Mouse (Mus musculus): ENCODE results near the gene Smg5.
"Not testable (repeated sequence)": the region's sequence is repeated elsewhere in the genome, so short reads cannot be mapped to it uniquely, and the experiment has no call there.

Gene Smg5

DNA sequence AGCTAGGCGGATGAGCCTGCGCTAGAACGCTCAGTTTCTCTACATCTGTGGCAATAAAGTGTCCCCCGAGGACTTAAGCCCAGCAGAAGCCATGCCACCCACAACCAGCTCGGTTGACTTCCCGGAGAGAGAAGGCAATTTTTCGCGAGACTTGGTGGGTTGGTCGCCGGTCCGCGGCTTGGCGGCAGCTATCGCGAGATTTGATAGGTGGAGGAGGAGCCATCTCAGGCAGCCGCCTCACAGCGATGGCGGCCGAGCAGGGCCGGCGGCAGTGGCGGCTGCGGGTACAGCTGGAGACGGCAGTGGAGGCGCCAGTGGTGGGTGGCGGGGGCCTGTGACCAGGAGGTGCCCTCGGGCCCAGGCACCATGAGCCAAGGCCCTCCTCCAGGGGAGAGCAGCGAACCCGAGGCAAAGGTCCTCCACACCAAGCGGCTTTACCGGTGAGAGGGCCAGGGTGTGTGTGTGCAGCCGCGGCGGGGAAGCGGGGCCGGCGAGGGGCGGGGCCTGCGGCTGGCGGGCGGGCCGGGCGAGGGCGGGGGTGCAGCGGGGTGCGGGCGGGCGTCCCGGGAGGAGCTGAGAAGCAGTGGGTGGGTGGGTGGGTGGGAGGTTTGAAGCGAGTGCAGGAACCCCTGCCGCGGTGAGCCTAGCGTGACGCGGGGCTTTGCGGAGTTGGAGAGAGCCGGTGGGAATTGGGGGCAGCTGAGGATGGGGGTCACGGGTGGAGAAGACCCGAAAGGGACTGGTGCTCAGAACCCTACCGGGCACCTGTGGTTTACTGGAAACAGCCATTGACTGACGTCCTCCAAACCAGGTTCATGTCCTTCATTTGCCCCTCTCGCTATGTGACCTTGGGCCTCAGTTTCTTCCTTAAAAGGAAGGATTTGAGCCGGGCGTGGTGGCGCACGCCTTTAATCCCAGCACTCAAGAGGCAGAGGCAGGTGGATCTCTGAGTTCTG is at the start of gene Smg5, which contains the start of gene Tmem79:
TSS of gene Smg5 (plus strand) at position 203 of the 956 bp plus-strand sequence.
TSS of gene Tmem79 (minus strand) at position 91 of the 956 bp plus-strand sequence.
- DNase-seq (ENCODE audit: low read depth, low spot score): peak; percentile 97

DNA sequence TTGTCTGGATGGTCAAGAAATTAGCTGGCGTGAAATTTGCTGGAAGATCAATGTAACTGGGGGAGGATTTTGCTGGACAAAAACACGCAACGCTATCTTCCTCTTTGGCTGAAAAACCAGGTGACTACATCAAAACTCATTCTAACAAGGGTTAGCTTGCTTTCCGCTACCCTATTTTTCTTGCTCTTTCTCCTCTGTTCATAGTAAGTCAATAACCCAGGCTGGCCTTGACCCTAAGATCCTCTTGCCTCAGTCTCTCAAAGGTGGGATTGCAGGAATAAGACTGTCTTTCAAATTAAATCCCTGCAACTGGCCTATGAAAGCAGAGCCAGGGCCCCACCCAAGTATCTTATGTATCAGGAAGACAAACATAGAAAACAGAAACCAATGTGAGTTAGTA is 49.0 kb upstream of the Smg5 start, which contains the start of gene Gm38392:
TSS of gene Gm38392 (minus strand) at position 101 of the 400 bp plus-strand sequence.
- no peak for DNase-seq (ENCODE audit: low read depth, low spot score)

DNA sequence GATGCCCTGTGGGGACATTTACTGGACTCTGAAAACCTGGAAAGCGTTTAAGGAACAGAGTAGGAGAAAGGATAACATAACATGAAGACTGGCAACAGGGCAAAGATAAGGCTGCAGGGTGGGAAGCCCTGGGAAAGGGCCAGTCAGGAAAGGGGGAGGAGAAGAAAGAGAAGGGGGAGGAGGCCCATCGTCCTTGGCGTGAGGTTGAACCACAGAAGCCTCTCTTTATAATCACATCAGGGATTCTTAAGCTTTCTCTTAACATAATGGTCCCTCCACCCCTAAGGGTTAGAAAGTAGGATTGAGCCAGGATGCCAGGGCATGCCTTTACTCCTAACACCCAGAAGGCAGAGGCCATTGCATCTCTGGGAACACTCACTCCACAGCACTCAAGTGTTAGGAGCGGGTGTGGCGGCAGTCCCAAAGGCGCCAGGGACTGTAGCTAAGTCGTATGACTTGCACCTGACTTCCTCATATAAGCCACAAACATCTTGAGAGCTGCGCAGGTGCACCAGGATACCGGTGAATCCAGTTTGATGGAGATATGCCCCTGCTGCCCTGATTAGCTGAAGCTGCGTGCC is 47.8 kb upstream of the Smg5 start:
- DNase-seq (ENCODE audit: low read depth, low spot score): not testable (repeated sequence)

DNA sequence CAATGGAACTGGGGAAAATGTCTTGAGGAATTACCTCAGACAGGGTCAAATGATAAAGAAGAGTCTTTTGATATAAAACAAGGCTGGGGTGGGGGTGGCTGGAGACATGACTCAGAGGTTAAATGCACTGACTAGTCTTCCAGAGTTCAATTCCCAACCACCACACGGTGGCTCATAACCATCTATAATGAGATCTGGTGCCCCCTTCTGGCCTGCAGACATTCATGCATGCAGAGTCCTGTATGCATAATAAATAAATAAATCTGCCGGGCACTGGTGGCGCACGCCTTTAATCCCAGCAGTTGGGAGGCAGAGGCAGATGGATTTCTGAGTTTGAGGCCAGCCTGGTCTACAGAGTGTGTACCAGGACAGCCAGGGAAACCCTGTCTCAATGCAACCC is 44.1 kb upstream of the Smg5 start:
- no peak for DNase-seq (ENCODE audit: low read depth, low spot score)

DNA sequence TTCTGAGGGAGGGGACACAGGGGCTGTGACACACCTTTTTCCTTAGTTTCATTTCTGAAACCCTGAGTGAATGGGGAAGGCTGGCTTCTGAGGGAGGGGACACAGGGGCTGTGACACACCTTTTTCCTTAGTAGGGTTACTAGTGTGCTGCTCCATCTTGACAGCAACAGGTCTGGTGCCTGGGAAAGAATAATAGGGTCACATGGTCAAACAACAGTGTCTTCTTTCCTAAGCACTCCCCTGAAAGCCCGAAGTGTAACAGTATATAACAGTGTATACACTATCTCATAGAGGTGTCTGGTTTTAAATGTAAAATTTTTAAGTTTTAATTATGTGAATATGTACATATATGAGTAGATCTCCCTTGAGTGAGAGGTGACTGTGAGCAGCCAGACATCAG is 40.8 kb upstream of the Smg5 start:
- not testable (repeated sequence) for DNase-seq (ENCODE audit: low read depth, low spot score)

DNA sequence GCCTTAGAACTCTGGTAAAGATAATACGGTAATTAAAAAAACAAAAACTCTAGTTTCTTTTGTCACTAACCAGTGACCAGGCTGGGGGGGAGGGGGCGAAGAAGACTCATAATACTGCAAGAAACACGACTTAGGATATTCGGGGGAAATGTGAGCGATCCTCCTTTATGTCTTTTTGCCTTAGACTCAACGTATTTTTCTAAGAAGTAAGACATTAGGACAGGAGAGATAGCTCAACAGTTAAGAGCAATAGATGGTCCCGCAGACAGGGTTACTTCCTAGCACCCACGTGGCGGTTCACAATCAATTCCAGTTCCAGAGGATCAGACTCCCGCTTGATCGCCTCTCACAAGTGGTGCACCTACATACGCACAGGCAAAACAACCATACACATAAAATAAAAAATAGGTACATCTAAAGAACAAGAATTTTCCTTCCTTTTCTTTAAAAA is 39.9 kb upstream of the Smg5 start:
- DNase-seq (ENCODE audit: low read depth, low spot score): no peak

DNA sequence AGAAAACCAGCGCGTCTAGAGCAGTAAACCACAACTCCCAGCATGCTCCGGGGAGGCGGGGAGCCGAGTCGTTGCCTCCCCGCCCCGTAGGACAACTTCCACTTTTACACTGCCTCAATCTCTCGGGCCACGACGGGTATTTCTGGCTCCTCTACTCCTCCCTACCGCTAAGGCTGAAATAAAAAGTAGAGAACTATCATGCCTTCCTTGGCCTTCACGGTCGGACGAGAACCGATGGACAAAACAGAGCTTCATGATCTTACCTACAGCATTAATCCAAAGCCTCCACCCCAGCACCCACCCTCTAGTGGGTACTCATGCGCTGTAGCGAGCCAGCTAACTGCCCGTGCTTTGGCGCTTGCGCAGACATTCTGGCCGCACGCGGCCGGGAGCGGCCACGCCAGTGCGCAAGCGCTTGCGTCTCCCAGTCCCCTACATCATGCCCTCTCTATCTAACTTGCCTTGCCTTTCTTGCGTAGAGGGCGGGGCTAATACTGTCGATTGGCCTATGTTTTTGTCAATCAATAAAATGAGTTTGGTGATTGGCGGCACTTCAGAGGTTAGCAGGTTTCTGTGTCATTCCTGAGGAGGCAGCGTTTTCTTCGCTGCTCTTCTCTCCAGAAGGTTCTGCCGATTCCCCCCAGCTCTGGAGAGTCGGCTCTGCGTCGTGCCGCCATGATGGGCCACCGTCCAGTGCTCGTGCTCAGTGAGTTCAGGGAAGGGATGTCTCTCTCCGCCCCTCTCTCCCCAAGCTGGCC is 39.3 kb upstream of the Smg5 start, which contains the start of the genes Tsacc and Cct3:
TSS of gene Tsacc (minus strand) at position 439 of the 758 bp plus-strand sequence.
TSS of gene Cct3 (plus strand) at position 556 of the 758 bp plus-strand sequence.
- DNase-seq (ENCODE audit: low read depth, low spot score): peak; percentile 99

DNA sequence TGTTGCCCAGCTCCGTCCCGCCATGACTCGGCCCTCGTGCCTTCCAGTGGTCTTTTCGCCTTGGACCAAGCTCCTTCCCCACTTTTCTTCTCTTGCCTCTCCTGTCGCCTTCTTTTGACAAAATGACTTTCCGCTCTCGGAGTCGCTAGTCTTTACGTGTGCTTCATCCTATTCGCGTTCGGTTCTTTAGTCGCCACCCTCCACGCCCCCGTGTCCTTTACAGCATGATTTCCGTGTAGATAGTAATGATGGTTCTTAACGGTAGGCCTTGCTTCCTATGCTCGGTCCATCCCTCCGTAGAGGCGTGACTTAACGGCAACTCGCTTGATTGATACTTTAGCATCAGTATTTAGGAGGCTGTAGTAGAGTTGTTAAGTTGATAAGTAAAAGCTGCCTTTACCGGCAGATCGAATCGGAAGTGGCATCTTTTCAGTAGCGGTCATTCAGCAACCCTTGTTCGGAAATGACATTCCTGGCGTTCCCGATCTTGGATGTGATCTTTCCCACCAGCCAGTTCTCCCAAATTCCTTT is 38.7 kb upstream of the Smg5 start:
- no peak for DNase-seq (ENCODE audit: low read depth, low spot score)

DNA sequence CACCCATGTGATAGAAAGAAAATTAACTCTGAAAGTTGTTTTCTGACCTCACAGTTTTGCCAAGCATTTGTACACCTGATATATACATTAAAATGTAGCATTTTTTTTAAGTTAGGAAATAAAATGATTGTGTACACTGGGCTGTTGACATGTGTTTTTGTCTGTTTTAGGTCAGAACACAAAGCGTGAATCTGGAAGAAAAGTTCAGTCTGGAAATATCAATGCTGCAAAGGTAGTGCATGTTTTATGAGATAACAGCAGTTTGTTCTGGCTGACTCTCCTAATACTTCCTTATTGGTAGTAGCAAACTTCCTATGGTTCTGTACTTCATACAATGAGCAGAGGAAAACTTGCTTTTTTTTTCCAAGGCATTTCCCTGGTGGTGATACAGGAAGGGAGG is 36.9 kb upstream of the Smg5 start:
- no peak for DNase-seq (ENCODE audit: low read depth, low spot score)

DNA sequence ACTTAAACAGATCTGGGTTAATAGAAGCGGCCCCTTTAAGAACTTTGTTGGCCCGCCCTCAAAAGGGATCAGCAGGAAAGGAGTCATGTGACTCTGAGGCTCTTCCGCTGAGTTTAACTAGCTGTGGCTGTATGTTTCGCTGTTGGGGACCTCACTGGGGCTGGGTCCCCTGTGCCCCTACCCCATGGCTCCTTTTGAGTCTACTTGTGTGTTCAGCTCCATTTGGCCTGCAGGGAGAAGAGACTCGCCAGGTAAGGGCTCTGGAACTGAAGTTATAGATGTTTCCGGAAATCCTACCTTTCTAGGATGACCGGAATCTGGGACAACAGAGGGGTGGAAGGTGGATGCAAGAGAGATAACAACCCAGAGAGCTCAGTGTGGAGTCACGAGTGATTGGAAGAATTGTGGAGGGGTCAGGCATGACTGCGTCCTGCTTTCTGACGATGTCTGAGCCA is 11.1 kb upstream of the Smg5 start, which contains the start of gene Glmp:
TSS of gene Glmp (plus strand) at position 73 of the 455 bp plus-strand sequence.
- DNase-seq (ENCODE audit: low read depth, low spot score): peak; percentile 59

DNA sequence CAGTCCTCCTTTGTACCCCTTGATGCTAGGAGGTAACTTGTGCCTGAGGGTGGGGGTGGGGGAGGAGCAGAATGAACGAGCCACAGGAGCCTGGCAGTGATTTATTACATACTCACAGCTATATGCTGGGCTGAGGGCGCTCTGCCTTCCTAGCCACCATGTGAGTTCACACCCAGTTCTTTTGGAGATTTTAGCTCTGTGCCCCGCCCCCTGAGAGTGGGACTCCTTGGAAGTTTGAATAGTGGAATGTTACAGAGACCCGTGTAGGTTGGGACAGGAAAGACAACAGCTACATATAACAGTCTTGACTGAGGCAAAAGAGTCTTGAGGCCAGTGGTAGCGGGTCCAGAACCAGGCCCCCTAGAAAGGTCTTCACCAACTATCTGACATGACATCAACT is 7.1 kb upstream of the Smg5 start:
- DNase-seq (ENCODE audit: low read depth, low spot score): no peak

DNA sequence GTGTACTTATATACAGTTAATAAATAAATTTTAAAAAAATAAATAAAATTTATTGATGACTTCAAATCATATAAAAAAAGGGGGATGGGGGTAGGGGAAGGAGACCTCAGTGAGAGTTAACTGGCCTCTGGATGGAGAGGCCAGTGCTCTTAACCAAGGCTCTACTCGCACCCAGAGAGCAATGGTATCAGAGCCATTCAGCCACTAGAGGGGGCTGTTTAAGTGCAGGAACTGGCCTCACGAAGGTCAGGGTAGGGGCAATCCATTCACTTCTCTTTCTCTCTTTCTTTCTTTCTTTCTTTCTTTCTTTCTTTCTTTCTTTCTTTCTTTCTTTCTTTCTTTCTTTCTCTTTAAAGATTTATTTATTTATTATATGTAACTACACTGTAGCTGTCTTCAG is 4.8 kb upstream of the Smg5 start:
- peak; percentile 29 for DNase-seq (ENCODE audit: low read depth, low spot score)

DNA sequence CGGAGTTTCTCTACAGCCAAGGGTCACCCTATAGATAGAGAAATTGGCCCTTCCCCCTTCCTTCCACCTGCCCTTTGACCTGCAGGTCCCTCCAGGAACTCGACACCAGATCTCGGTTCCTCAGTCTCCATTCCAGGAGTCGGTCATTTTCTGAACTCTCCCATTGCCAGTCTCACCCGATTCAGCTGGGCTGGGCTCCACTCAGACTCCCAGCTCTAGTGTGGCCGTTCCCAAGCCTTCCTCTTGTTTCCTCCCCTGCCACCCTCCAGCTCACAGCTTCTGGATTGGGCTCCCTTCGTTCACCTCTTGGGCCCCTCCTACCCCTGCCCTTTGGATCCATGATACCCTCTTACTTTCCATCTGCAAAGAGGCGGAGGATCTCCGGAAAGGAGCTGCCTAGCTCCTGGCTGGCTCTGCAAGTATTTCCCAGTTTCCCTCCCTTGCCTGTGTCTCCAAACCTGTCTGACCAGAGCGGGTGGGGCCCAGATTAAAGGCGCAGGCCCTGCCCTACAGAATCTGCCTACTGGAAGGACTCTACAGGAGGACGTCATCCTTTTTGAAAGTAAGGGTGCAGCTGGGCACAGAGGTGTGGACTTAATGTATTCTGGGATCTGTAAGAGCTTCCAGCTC is 1.9 kb upstream of the Smg5 start:
- no peak for DNase-seq (ENCODE audit: low read depth, low spot score)

DNA sequence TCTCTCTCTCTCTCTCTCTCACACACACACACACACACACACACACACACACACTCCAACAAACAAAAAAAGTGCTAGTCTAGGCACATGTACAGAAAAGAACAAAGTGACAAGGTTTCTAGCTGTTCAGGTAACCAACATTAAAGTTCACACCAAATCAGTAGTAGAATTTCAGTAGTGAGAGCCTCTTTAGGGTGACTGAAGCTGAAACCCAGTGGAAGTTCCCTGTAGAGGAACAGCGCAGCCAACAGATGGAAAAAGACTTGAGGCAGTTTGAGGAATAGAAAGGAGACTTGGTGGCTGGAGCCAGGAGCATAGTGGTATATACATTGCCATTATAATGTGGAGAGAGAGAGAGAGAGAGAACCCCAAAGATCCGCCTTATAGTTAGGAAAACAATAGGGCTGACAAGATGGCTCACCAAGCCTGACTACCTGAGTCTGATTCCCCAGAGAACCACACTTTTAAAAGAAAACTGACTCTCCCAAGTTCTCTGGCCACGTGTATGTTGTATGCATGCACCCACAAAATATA is 1.1 kb upstream of the Smg5 start:
- no peak for DNase-seq (ENCODE audit: low read depth, low spot score)

DNA sequence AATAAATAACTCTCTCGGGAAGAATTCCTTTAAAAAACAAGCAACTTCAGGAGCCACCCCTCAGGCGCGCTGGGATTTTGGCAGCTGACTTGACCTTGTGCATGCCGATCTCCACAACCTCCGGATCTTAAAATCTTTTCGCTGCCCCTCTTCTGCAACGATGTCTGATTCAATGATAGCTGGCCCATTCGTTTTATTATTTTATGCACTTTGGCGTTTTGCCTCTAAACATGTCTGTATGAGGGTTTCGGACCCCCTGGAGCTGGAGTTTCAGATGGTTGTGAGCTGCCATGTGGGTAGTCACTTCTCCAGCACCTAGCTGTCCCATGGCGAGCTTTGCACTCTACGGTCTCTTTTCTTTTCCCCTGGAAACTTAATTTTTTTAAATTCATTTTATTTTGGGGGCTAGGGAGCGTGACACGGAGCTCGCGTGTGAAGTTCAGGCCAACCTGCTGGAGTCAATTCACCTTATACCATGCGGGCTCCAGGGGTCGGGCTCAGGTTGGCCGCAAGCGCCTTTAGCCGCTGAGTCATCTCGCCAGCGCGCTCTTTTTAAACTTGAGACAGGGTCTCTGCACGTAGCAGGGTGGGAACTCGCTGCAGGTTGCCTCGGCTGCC is 515 bp upstream of the Smg5 start:
- DNase-seq (ENCODE audit: low read depth, low spot score): no peak

DNA sequence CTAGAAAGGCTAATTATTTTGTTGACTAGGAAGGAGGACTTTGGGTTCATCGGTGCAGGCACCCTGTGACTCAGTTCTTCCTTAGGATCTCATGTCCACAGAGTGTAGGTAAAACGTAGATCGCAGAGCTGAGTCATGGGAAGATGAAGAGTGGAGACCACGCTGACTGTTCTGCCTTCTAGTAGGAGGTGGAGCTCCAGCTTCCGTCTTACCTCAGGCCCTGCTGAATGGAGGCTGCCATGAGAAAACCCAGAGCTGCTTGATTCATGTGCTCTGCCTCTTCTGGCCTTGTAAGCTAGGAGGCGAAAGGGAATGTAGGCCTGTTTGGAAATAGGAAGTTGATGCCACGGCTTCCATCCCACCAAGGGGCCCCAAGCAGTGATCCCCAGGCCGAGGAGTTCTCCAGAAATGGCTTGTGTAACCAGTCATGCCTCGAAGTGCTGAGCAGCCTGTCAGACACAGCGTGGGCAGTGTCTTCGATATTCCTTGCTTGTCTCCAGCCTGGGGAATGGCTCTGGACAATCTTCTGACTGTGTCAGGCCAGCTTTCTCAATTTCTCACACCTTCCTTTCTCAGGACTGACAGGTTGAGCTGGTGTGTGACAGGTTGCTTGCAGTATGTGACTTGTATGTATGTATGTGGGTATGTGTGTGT is 1.4 kb downstream of the Smg5 start:
- no peak for DNase-seq (ENCODE audit: low read depth, low spot score)

DNA sequence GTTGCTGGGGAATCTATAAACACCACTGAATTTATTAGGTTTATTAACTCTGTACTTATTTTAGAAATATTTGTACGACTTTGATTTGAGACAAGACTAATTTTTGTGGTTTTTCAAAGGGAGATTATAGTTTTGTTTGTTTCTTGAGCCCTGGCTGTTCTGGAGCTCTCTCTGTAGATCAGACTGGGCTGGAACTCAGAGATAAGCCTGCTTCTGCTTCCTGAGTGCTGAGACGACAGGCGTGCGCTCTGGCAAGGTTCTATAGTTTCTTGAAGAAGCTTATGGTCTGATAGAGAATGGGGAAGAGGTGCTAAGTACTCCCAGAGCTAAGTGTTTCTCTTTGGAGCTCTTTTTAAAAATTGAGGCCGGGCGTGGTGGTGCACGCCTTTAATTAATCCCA is 2.3 kb downstream of the Smg5 start:
- no peak for DNase-seq (ENCODE audit: low read depth, low spot score)

DNA sequence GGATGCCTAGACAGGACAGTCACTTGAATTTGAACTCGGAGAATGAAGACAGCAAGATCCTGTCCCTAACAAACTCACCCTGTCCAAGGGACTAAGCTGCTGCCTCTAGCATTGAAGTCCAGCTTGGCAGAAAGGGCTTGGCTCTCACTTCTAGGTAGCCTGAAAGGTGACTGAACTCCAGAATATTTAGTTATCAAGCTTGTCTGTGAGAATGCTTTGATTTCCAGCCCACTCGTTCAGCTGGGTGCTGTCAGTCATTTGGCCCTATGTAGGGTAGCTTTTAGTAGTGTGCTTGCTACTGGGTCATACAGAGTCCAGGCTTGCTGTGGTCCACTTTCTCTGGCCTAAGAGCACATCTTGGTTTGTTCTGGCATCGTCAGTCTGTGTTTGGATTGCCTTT is 2.9 kb downstream of the Smg5 start:
- no peak for DNase-seq (ENCODE audit: low read depth, low spot score)

DNA sequence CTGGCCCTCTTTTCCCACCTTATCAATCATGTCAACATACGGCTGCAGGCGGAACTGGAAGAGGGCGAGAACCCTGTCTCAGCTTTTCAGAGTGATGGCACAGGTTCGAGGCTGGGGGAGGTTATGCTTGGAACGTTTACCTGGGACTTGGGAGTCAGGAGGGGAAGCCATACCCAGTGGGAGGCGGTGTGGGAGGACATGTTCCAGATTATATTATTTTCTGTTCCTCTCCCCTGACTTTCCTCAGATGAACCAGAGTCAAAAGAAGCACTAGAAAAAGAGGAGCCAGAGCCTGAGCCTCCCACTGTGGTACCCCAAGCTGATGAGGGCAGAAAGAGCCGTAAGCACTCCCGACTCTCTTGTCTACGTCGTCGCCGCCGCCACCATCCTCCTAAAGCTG is 14.7 kb downstream of the Smg5 start:
- no peak for DNase-seq (ENCODE audit: low read depth, low spot score)

DNA sequence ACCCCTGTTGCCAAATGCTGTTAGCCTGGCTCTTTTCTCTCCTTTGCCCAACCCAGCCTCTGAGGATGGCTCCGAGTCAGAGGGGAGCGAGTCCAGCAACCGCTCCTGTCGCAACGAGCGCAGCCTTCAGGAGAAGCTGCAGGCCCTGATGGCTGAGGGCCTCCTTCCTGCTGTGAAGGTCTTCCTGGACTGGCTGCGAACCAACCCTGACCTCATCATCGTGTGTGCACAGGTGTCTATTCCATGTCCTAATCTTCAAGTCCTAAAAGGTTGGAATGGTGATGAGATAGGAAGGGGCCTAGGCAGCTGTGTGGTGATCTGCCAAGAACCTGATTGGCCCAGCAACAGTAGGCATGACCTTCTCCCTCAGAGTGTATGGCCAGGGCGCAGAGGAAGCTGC is 16.8 kb downstream of the Smg5 start:
- no peak for DNase-seq (ENCODE audit: low read depth, low spot score)
